Mouse (Mus musculus) heart, postnatal 10 days (tissue): ENCODE data around the gene Kcnma1. TPM values are rescaled to one million over a fixed set of nuclear protein-coding genes. Genes with fewer than 3 reads are reported as not detected.

ENCODE experiments used
- DNase-seq, 2 experiments: peaks; one replicate each; pipeline ENCODE4 v3.0.0; 2021
- intact Hi-C: fragments of 180-260 bp; cut with DNase I; formaldehyde crosslinking; loops from one replicate; pipeline ENCODE4 v1.15.1; 2025
- total RNA-seq, 2 experiments: library from RNA; stranded (reverse); gene quantifications; 2 replicates each; pipeline ENCODE4 v1.2.3; 2021

Gene Kcnma1
- total RNA-seq, 2 experiments from 2014 or later, result 0.41 to 0.87 TPM

- intact Hi-C loops, result no loop called here
- no peak for DNase-seq
These were observed 303.3 kb downstream of the Kcnma1 start for GRCm38 (mm10) chr14:23710954-23711353.

DNA sequence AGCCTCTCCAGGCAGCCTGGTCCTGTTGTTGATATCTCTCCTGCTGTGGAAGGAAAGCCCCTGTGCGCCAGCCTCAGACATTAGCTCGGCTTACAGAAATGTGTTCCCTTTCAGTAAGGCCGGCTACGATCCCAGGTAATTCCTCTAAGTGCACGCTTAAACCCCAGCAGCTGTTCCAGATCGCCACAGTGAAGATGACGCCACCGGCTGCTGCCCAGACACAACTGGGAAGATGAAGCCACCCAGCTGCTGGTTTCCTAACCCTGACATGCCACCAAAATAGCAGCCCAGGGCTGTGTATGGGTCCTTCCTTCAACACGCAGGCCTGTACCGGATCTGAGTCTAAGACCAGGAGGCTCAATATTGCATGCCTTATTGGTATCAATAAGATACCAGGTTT lies 307.5 kb downstream of the Kcnma1 start:
- intact Hi-C loops, result no loop called here
- peak in 1 of 2 experiments; percentile 13 for DNase-seq

- intact Hi-C loops, result no loop called here
- DNase-seq, result peak in 1 of 2 experiments; percentile 6
These were observed 308.6 kb downstream of the Kcnma1 start for GRCm38 (mm10) chr14:23705647-23706046.

DNA sequence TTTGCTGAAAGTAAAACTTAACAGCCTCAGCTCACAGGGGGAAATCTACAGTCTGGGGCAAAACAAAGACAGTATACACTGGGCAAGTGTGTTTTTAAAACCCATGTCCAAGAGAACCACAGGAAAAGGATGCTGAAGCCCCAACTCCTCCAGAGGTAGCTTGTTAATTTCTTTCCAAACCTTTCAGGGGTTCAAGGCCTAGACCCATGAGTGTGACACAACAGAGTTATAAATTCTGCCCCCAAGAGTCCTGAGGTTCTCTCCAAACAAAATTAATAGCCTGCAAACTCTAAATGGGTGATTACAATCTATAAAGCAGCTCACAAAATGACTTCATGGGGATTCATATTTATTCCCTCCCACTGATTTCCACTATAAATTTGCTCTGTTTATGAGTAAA lies 310.0 kb downstream of the Kcnma1 start:
- intact Hi-C loops, result no loop called here
- DNase-seq, result no peak

DNA sequence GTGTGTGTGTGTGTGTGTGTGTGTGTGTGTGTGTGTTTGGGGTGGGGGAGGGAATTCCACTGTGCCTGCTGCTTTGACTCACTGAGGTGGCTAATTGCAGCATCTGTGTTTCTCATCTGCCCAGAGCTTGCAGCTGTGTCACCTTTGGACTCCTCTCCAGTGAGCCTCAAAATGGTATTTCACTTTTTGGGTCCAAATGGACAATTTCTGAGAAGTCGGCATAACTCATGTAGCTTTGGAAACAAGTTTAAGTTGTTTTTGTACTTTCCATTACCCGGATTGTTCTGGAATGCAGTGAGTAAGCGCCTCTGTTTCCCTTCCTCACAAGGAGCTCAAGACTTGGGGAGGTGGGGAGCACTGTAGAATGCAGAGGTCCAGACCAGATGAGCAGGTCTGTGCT lies 317.9 kb downstream of the Kcnma1 start:
- intact Hi-C loops, result no loop called here
- DNase-seq, result no peak

DNA sequence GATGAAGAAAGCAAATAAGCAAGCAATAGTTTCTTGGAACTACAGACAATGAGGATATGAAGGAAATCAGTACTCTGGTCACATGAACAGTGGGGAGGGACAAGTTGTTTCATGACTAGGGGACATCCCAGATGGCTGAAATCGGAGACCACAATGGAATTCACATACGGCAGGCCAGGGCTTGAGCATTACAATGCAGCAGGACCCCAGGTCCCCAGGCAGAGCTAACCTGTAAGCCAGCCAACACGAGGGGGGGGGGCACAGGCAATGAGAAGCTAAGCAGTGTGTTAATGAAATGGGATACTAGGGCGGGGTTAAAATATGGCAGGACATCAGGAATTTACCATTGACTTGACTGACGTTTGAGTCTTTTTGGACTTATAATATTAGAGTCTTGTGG lies 324.6 kb downstream of the Kcnma1 start:
- intact Hi-C loops, result no loop called here
- no peak for DNase-seq

- DNase-seq, result no peak
- intact Hi-C loops, result no loop called here
These were observed 325.8 kb downstream of the Kcnma1 start for GRCm38 (mm10) chr14:23688513-23688912.

- intact Hi-C loops, result loop anchor here (5.0 kb wide), 1 partner anchor 323 kb away; no protein-coding TSS in a partner anchor
- no peak for DNase-seq
These were observed 329.7 kb downstream of the Kcnma1 start for GRCm38 (mm10) chr14:23684463-23685066.

GRCm38 (mm10) chr14:23682758-23683157 lies 331.5 kb downstream of the Kcnma1 start:
- intact Hi-C loops, result loop anchor here (5.0 kb wide), 1 partner anchor 325 kb away; no protein-coding TSS in a partner anchor
- DNase-seq, result peak; percentile 66 to 72

DNA sequence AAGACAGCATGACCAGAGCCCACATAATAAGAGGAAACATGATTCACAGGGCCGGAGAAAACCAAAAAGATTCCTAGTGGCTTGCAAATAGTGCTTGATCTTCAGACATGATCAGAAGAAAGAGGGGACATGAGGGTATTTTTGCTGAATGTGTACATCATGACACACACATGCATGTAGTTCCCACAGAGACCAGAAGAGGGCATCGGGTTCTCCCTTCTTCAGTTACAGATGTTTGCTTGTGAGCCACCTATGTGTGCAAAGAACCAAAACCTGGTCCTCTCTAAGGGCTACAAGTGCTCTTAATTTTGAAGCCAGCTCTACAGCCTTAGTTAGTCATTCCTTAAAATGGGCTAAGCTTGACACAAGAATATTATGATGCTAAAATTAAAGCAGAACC lies 334.9 kb downstream of the Kcnma1 start:
- DNase-seq, result peak in 1 of 2 experiments; percentile 11
- intact Hi-C loops, result no loop called here

GRCm38 (mm10) chr14:23666420-23666819 lies 347.9 kb downstream of the Kcnma1 start:
- intact Hi-C loops, result no loop called here

DNA sequence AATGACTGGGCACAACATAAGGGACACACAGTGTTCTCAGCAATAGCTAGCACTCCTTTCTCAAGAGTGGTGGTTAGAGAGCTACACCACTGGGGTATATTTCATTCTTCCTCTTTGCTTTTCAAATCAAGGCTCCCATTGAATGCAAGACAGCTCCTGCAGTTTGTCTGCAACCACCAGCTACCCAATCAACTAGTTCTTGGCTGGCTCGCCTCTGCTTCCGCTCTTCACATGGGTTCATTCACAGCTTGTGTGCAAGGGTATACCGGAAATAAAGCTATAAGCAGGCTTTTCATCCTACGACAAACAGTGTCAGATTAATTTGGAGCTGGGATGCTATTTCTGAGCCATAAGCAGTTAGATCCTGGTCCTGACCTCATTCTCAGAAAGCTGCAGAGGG lies 362.6 kb downstream of the Kcnma1 start:
- intact Hi-C loops, result no loop called here
- DNase-seq, result no peak

More at GRCm38 (mm10) chr14:23666420-23666819, 347.9 kb downstream of the Kcnma1 start:
- no peak for DNase-seq

GRCm38 (mm10) chr14:23650126-23650525 lies 364.2 kb downstream of the Kcnma1 start:
- no peak for DNase-seq
- intact Hi-C loops, result no loop called here

GRCm38 (mm10) chr14:23645361-23646063 lies 368.8 kb downstream of the Kcnma1 start:
- intact Hi-C loops, result no loop called here
- DNase-seq, result no peak

DNA sequence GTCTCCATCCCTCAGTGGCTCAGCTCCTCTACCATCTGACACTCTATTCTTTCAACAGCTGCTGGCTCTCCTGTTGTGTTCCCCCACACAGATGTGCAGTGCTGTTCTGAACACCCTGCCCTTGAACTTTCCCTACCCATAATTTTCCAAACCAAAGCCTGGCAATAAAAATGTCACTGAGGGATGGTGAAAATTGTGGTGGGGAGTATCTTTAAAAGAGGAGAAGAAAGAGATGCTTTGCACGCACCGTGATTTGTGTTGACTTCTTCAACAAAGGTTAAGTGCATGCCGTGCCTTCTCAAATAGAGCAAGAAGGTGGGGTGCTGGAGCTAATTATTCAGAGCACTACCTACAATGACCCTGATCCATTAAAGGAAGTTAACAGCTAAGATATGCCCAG lies 371.1 kb downstream of the Kcnma1 start:
- no peak for DNase-seq
- intact Hi-C loops, result no loop called here

DNA sequence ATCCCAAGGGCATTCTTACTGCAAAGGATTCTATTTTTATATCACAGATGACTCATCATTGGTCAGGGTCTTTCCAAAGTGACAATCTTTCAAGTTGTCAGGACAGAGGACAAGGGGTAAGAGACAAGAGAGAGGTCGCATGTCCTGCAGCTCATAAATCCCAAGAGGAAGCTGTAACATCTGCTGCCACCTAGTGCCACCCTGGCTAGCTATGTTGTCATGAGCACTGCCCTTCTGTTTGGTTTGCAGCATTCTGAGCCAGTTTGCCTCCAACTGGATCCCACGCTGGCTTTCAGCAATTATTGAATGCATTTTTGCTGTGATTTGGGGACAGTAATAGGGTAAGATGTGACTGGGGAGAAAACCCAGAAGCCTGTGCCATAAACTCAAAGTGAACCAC lies 373.6 kb downstream of the Kcnma1 start:
- DNase-seq, result peak; percentile 22 to 32
- intact Hi-C loops, result loop anchor here (1.0 kb wide), 1 partner anchor 57 kb away; no protein-coding TSS in a partner anchor

GRCm38 (mm10) chr14:23638078-23638695 lies 376.1 kb downstream of the Kcnma1 start:
- peak; percentile 12 for DNase-seq
- intact Hi-C loops, result no loop called here

GRCm38 (mm10) chr14:23635903-23636302 lies 378.4 kb downstream of the Kcnma1 start:
- no peak for DNase-seq
- intact Hi-C loops, result no loop called here

GRCm38 (mm10) chr14:23633011-23633595 lies 381.2 kb downstream of the Kcnma1 start:
- DNase-seq, result no peak
- intact Hi-C loops, result no loop called here

DNA sequence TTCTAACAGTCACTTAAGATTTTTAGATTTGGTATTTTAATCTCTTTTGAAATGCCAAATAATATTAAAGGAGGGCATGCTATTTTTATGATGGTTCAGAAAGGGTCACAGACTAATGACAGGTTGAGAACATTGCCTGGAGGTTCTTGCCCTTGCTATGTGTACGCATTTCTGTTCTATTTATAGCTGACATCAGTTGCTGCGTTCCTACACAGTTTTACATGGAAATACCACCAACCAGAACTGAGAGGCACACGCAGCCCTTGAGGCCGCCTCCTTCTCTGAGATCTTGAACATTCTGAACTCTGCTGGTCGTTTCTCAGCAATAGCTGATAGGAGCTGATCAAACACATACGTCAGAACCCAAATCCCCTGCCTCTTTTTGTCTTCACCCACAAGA lies 387.4 kb downstream of the Kcnma1 start:
- intact Hi-C loops, result no loop called here
- DNase-seq, result no peak

DNA sequence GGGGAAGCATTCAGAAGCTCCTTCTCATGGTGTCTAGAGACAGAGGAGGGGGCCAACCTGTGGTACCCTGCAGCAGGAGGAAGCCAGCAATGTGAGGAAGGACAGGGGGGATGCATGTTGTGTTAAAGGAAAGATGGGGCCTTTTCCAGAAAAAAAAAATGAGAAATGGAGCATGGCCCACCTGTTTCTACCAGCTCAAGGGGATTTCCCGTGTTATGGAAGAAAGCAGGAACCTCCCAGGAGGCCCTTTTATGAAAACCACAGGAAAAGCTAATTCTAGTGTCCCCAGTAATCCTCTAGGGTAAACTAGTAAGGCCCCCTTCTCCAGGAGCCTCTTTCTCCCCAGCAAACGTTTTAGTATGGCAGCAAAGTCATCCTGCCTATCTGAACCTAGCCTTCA lies 388.2 kb downstream of the Kcnma1 start:
- DNase-seq, result no peak
- intact Hi-C loops, result no loop called here
